Mouse (Mus musculus) hindbrain, embryonic 11.5 days (tissue): ENCODE results near the gene Arid1b. TPM values are rescaled to one million over a fixed set of nuclear protein-coding genes. Genes with fewer than 3 reads are reported as not detected.
"Not testable (repeated sequence)": the region's sequence is repeated elsewhere in the genome, so short reads cannot be mapped to it uniquely, and the experiment has no call there.

ENCODE experiments used
- ATAC-seq: fragments of 200-750 bp; cut with Nextera tagmentation; 2 replicates; pipeline ENCODE4 v1.8.0; 2017; ENCODE audit warnings: mild to moderate bottlenecking, moderate TSS enrichment, moderate library complexity; ENCODE audit not compliant: low FRiP score
- DNase-seq: peaks from one replicate; pipeline ENCODE4 v3.0.0-alpha.2; 2015; ENCODE audit warnings: low spot score
- H3K27ac ChIP-seq: fragments of 300-500 bp; sonication (generic); 2 replicates; pipeline ENCODE4 v1.5.1; 2014; ENCODE audit warnings: mild to moderate bottlenecking, low read depth, low read length
- H3K27me3 ChIP-seq: fragments of 300-500 bp; sonication (generic); 2 replicates; pipeline ENCODE4 v1.6.1; 2014; ENCODE audit warnings: mild to moderate bottlenecking, low read length, moderate library complexity, mixed read lengths; ENCODE audit not compliant: control insufficient read depth, insufficient read depth
- H3K36me3 ChIP-seq: fragments of 300-500 bp; sonication (generic); 2 replicates; pipeline ENCODE4 v1.6.1; 2014; ENCODE audit warnings: mild to moderate bottlenecking, low read length, moderate library complexity, mixed read lengths; ENCODE audit not compliant: control insufficient read depth, insufficient read depth
- H3K4me1 ChIP-seq: fragments of 300-500 bp; sonication (generic); replicated peaks from 2 replicates; pipeline ENCODE4 v1.6.1; 2014; ENCODE audit warnings: low read length, mixed read lengths; ENCODE audit not compliant: control insufficient read depth, insufficient read depth
- H3K4me2 ChIP-seq: fragments of 300-500 bp; sonication (generic); replicated peaks from 2 replicates; pipeline ENCODE4 v1.6.1; 2014; ENCODE audit warnings: mild to moderate bottlenecking, low read depth, low read length
- H3K4me3 ChIP-seq: fragments of 300-500 bp; sonication (generic); 2 replicates; pipeline ENCODE4 v1.5.1; 2014; ENCODE audit warnings: low read depth, low read length
- H3K9ac ChIP-seq: fragments of 300-500 bp; sonication (generic); 2 replicates; pipeline ENCODE4 v1.6.1; 2014; ENCODE audit warnings: low read depth, low read length
- H3K9me3 ChIP-seq: fragments of 300-500 bp; sonication (generic); 2 replicates; pipeline ENCODE4 v1.6.1; 2016; ENCODE audit warnings: low read length; ENCODE audit not compliant: control insufficient read depth
- WGBS: fragments of 180-500 bp; shearing (Covaris S2); extraction: QIAGEN DNeasy Blood & Tissue Kit; methylation state at CpG from one replicate; pipeline ENCODE4 v1.1.7; 2014; 5-methylcytosine and 5-hydroxymethylcytosine counted together
- polyA plus RNA-seq: library from polyadenylated mRNA; unstranded; fragments of >200 nt; fragmentation: Nextera tagmentation; extraction: Ambion mirVana; gene quantifications from 2 replicates; pipeline ENCODE4 v1.2.1, GENCODE M21; 2014

Gene Arid1b
- polyA plus RNA-seq, 1 experiment from 2014 or later, result 18.6 TPM

GRCm38 (mm10) chr17:5107501-5107900, 113.4 kb downstream of the Arid1b start:
- Histone ChIP-seq H3K9me3 (no peaks in the 10 kb centered on the region), H3K4me3 (no peak overlapping the region), H3K4me1 (no peaks in the 10 kb centered on the region; the same call in 1 of the 2 replicates), H3K9ac (no peak overlapping the region), H3K27me3 (no peaks in the 10 kb centered on the region), H3K27ac (no peak overlapping the region), H3K4me2 (no peak overlapping the region), H3K36me3 (no peaks in the 10 kb centered on the region)
- ATAC-seq (no peak), DNase-seq (no peak)
- 90% methylated on average over 4 of the region's 4 CpGs for WGBS

GRCm38 (mm10) chr17:5108022-5108421, 113.9 kb downstream of the Arid1b start:
- H3K36me3 ChIP-seq, result no peaks in the 10 kb centered on the region
- H3K4me2 ChIP-seq, result no peak overlapping the region
- no peak overlapping the region for H3K9ac ChIP-seq
- no peaks in the 10 kb centered on the region for H3K9me3 ChIP-seq
- ATAC-seq (no peak), DNase-seq (no peak)
- 61% methylated on average over 1 of the region's 1 CpGs for WGBS
- H3K27ac ChIP-seq, result no peak overlapping the region
- no peaks in the 10 kb centered on the region for H3K27me3 ChIP-seq
- no peaks in the 10 kb centered on the region; the same call in 1 of the 2 replicates for H3K4me1 ChIP-seq
- no peak overlapping the region for H3K4me3 ChIP-seq

GRCm38 (mm10) chr17:5108546-5109142, 114.5 kb downstream of the Arid1b start:
- no peaks in the 10 kb centered on the region for H3K36me3 ChIP-seq
- no peaks in the 10 kb centered on the region for H3K9me3 ChIP-seq
- DNase-seq (no peak), ATAC-seq (no peak)
- H3K27me3 ChIP-seq, result no peaks in the 10 kb centered on the region
- no peak overlapping the region for H3K4me3 ChIP-seq
- no peaks in the 10 kb centered on the region; the same call in 1 of the 2 replicates for H3K4me1 ChIP-seq
- no peak overlapping the region for H3K9ac ChIP-seq
- no peak overlapping the region for H3K27ac ChIP-seq
- H3K4me2 ChIP-seq, result no peak overlapping the region
- 86% methylated on average over 2 of the region's 2 CpGs for WGBS

DNA sequence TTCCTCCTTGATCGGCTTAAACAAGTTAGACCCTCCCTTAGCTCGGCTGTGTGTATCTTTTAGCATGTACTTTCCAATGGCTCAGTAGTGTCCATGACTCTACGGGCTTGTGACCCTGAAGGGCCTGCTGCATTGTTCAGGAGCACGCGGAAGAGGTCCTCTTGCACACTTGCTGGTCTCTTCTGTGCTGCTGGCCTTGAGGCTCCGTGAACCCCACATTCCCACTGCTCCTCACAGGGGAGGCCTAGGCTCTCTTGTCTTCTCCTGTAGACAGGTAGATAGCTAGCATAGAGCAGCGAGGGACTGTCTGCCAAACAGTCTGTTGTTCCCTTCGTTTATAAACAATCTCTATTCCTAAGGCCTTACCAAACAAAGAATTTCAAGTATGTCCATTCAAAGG, 115.2 kb downstream of the Arid1b start:
- no peak for DNase-seq

DNA sequence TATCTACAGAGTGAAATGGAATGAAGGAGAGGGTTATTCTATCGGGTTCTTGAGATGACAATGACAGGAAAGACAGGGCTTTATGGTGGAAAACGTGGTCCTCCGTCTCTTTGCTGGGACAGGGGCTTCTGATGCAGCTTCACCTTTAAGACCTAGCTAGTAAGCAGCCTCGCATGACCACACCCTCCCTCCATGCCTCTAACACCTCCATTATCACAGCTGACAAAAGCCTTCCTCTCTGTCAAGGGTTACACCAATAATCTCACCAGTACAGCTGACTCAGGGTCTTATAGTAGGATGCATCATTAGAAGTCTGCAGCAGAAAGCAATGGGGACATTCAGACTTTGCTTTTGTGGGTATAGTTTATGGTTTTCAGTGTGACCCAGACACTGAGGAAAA, 116.0 kb downstream of the Arid1b start:
- Histone ChIP-seq H3K36me3 (no peaks in the 10 kb centered on the region), H3K27me3 (no peaks in the 10 kb centered on the region), H3K9me3 (no peaks in the 10 kb centered on the region), H3K27ac (no peak overlapping the region), H3K4me3 (no peak overlapping the region), H3K4me2 (no peak overlapping the region), H3K9ac (no peak overlapping the region), H3K4me1 (no peaks in the 10 kb centered on the region)
- WGBS, result 83% methylated on average over 4 of the region's 4 CpGs
- no peak for DNase-seq
- ATAC-seq, result no peak

More for the DNA sequence above, 115.2 kb downstream of the Arid1b start:
- no peaks in the 10 kb centered on the region for H3K36me3 ChIP-seq
- H3K9me3 ChIP-seq, result no peaks in the 10 kb centered on the region
- H3K4me2 ChIP-seq, result no peak overlapping the region
- no peaks in the 10 kb centered on the region for H3K27me3 ChIP-seq
- no peak for ATAC-seq
- no peaks in the 10 kb centered on the region; the same call in 1 of the 2 replicates for H3K4me1 ChIP-seq
- 87% methylated on average over 8 of the region's 8 CpGs for WGBS
- no peak overlapping the region for H3K27ac ChIP-seq
- H3K9ac ChIP-seq, result no peak overlapping the region
- no peak overlapping the region for H3K4me3 ChIP-seq

GRCm38 (mm10) chr17:5110981-5111380, 116.8 kb downstream of the Arid1b start:
- 98% methylated on average over 5 of the region's 5 CpGs for WGBS
- H3K4me3 ChIP-seq, H3K9me3 ChIP-seq, H3K27ac ChIP-seq, H3K36me3 ChIP-seq, H3K9ac ChIP-seq, H3K4me1 ChIP-seq, H3K27me3 ChIP-seq, DNase-seq, H3K4me2 ChIP-seq, ATAC-seq: not testable (repeated sequence)

DNA sequence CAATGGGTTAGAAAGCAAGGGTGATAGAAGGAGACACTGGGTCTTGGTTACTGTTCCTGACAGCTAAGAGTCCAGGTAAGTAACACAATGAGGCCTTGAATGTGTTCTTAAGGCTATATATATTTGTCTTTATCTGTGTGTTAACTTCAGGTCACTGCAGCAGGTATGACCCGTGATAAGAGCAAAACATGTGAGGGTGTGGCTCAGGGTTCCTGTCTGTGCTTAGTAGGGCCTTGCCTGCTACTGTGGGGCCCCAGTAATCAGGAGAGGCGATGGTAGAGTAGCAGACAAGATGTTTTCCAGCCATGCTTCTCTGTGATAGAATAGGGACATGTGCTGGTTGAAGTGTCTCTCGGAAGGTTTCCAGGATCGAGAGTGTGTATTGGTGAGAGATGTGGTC, 118.0 kb downstream of the Arid1b start:
- no peaks in the 10 kb centered on the region for H3K9me3 ChIP-seq
- no peaks in the 10 kb centered on the region for H3K36me3 ChIP-seq
- DNase-seq (no peak), ATAC-seq (no peak)
- H3K4me1 ChIP-seq, result no peaks in the 10 kb centered on the region
- no peaks in the 10 kb centered on the region for H3K27me3 ChIP-seq
- H3K27ac ChIP-seq, result no peak overlapping the region
- no peak overlapping the region for H3K4me3 ChIP-seq
- H3K4me2 ChIP-seq, result no peak overlapping the region
- H3K9ac ChIP-seq, result no peak overlapping the region
- WGBS, result 92% methylated on average over 4 of the region's 4 CpGs

DNA sequence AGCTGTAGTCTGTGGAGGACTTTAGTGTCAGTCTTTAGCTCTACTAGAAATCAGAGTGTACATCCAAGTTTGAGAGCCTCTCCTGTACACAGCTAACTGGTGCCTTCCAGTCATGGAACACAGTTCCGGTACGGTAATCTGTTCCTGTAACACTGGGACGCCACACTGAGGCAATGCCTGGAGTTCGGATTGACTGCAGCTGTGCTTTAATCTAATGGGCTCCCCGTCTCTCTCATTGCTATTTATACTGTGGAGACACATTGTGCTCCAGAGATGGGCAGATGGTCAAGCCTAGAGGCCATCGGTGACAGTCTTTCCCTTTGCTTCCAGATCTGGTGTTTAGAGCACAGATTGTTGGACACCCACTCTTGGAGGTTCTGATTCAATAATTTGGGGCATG, 121.8 kb downstream of the Arid1b start:
- DNase-seq (no peak), ATAC-seq (no peak)
- Histone ChIP-seq H3K27ac (no peak overlapping the region), H3K27me3 (no peaks in the 10 kb centered on the region), H3K9ac (no peak overlapping the region), H3K4me1 (no peaks in the 10 kb centered on the region), H3K4me3 (no peak overlapping the region), H3K9me3 (no peaks in the 10 kb centered on the region), H3K36me3 (no peaks in the 10 kb centered on the region), H3K4me2 (no peak overlapping the region)
- 86% methylated on average over 6 of the region's 6 CpGs for WGBS

DNA sequence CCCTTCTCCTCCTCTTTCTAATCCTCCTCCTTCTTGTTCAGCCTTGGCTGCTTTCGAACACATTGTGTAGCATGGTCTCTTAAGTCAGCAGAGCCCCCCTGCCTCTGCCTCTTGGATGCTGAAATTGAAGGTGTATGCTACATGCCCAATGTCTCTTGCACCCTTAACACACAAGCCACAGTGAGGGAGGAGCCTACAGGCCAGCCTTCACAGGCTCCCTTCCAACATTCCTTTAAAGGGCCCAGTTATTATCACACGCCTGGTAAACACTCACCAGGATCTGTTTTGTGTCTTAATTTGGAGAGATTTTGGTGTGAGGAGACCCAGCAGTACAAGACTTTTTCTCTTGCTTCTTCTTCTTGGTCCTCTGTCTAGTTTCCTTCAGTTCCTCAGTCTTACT, 122.9 kb downstream of the Arid1b start:
- no peak for DNase-seq
- no peaks in the 10 kb centered on the region for H3K9me3 ChIP-seq
- H3K9ac ChIP-seq, result no peak overlapping the region
- H3K4me2 ChIP-seq, result no peak overlapping the region
- H3K27ac ChIP-seq, result no peak overlapping the region
- WGBS, result 82% methylated on average over 2 of the region's 2 CpGs
- no peaks in the 10 kb centered on the region for H3K27me3 ChIP-seq
- H3K4me3 ChIP-seq, result no peak overlapping the region
- no peak for ATAC-seq
- no peaks in the 10 kb centered on the region for H3K4me1 ChIP-seq
- H3K36me3 ChIP-seq, result no peaks in the 10 kb centered on the region
